Mouse (Mus musculus): Measurements from ENCODE around the gene Gm5134. TPM values are rescaled to one million over a fixed set of nuclear protein-coding genes. Genes with fewer than 3 reads are reported as not detected.

Gene Gm5134
- total RNA-seq, 2 experiments from 2014 or later, result not detected

- DNase-seq, result no peak
Observed at GRCm38 (mm10) chr10:76034001-76034600, 79.8 kb downstream of the Gm5134 start.

- no peak for DNase-seq
Observed at GRCm38 (mm10) chr10:76035277-76035676, 81.0 kb downstream of the Gm5134 start.

GRCm38 (mm10) chr10:76036962-76037361 lies 82.6 kb downstream of the Gm5134 start:
- no peak for DNase-seq

GRCm38 (mm10) chr10:76045343-76045742 lies 91.0 kb downstream of the Gm5134 start:
- DNase-seq, result no peak

- no peak for DNase-seq
Observed at GRCm38 (mm10) chr10:76046754-76047153, 92.4 kb downstream of the Gm5134 start.

GRCm38 (mm10) chr10:76047182-76047869 lies 93.0 kb downstream of the Gm5134 start:
- DNase-seq, result no peak

- no peak for DNase-seq
Observed at GRCm38 (mm10) chr10:76048967-76049366, 94.7 kb downstream of the Gm5134 start.

GRCm38 (mm10) chr10:76051860-76052259 lies 97.5 kb downstream of the Gm5134 start:
- no peak for DNase-seq

Small RNAs within 50 kb of the gene (microRNA-seq; reads per million reads assigned to microRNA genes)
- gene Mir6409, result 0 reads per million in 2 experiments

Other genes starting within 250 kb of the Gm5134 start
- gene Cabin1, start 190.2 kb upstream of the Gm5134 start, total RNA-seq (2021), result 10 to 100 TPM; 35.8 to 37.1 TPM
- 10 to 100 TPM; 33.2 to 36.8 TPM for gene Ddt, start 181.1 kb upstream of the Gm5134 start, total RNA-seq (2021)
- not detected for gene Gm20441, start 173.6 kb upstream of the Gm5134 start, total RNA-seq (2021)
- 1 to 10 TPM; 1.2 to 1.3 TPM for gene Gstt3, start 173.1 kb upstream of the Gm5134 start, total RNA-seq (2021)
- 1 to 10 TPM; 3.5 to 4.4 TPM for gene Gstt1, start 155.9 kb upstream of the Gm5134 start, total RNA-seq (2021)
- not detected for gene Gstt4, start 132.0 kb upstream of the Gm5134 start, total RNA-seq (2021)
- 1 to 10 TPM; 8.7 to 9.6 TPM for gene Gstt2, start 117.1 kb upstream of the Gm5134 start, total RNA-seq (2021)
- 100 to 1,000 TPM; 422 to 490 TPM for gene Mif, start 94.3 kb upstream of the Gm5134 start, total RNA-seq (2021)
- under 1 TPM in 1 of 2 experiments, not detected in 1; 0.21 TPM for gene Derl3, start 61.1 kb upstream of the Gm5134 start, total RNA-seq (2021)
- 10 to 100 TPM; 54.2 to 56.5 TPM for gene Smarcb1, start 32.9 kb upstream of the Gm5134 start, total RNA-seq (2021)
- gene Chchd10, start 21.4 kb upstream of the Gm5134 start, total RNA-seq (2021), result 100 to 1,000 TPM; 882 to 898 TPM
- gene Mmp11, start 18.0 kb upstream of the Gm5134 start, total RNA-seq (2021), result 10 to 100 TPM in 1 of 2 experiments, 1 to 10 TPM in 1; 10.0 to 12.7 TPM
- not detected for gene Gm867, start 13.8 kb upstream of the Gm5134 start, total RNA-seq (2021)
- not detected for gene Vpreb3, start 11.5 kb upstream of the Gm5134 start, total RNA-seq (2021)
- 10 to 100 TPM; 11.8 to 12.2 TPM for gene Zfp280b, start 78.1 kb downstream of the Gm5134 start, total RNA-seq (2021)
- not detected for gene Slc5a4b, start 156.4 kb downstream of the Gm5134 start, total RNA-seq (2021)
- not detected for gene Slc5a4a, start 192.9 kb downstream of the Gm5134 start, total RNA-seq (2021)